Mouse (Mus musculus): ENCODE data around the gene Gm13283.

DNA sequence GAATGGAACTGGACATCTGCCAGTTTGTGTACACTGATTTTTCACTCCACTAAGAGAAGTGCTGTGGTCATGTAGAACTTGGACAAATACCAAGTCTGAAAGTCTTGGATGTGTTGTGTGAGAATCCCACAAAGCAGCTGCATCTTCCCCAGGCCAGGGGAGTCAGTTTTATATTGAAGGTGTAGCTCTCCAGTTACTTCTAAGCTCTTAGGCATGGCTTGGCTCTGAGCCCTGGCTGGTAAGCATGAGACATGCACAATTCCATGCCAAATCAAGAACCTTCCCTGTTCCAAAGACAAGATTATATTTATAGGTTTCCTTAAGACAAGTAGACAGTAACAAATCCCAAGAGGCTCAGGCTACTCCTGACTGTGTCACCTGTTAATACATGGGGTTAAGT is 44.9 kb upstream of the Gm13283 start:
- TF ChIP-seq CTCF (IDR thresholded peaks at IDR 0.05; ENCODE audit: control insufficient read depth, insufficient read depth, low read length) (no peak), POLR2A (IDR thresholded peaks at IDR 0.05; ENCODE audit: borderline replicate concordance, control insufficient read depth, low read depth, low read length) (no peak)

Measured in bone marrow, adult 2 months (tissue).